Mouse (Mus musculus) limb, embryonic 14.5 days (tissue): ENCODE measurements around the gene Eps8l3. TPM values are rescaled to one million over a fixed set of nuclear protein-coding genes. Genes with fewer than 3 reads are reported as not detected.

Experiments used
- ATAC-seq: fragments of 200-750 bp; cut with Nextera tagmentation; 2 replicates; pipeline ENCODE4 v1.8.0; 2017; ENCODE audit warnings: low read depth, moderate number of reproducible peaks, moderate TSS enrichment; ENCODE audit not compliant: low FRiP score
- DNase-seq: peaks from one replicate; pipeline ENCODE4 v3.0.0-alpha.2; 2015; ENCODE audit warnings: low spot score
- H3K27ac ChIP-seq: fragments of 300-500 bp; sonication (generic); replicated peaks from 2 replicates; pipeline ENCODE4 v1.5.1; 2014; ENCODE audit warnings: low read depth, mild to moderate bottlenecking, low read length, moderate library complexity, mixed read lengths
- H3K27me3 ChIP-seq: fragments of 300-500 bp; sonication (generic); 2 replicates; pipeline ENCODE4 v1.6.1; 2014; ENCODE audit warnings: low read length, mixed read lengths; ENCODE audit not compliant: control insufficient read depth, insufficient read depth
- H3K36me3 ChIP-seq: fragments of 300-500 bp; sonication (generic); 2 replicates; pipeline ENCODE4 v1.6.1; 2014; ENCODE audit warnings: mild to moderate bottlenecking, low read length, moderate library complexity, mixed read lengths; ENCODE audit not compliant: control insufficient read depth, insufficient read depth
- H3K4me1 ChIP-seq: fragments of 300-500 bp; sonication (generic); 2 replicates; pipeline ENCODE4 v1.6.1; 2014; ENCODE audit warnings: antibody characterized with exemption, low read length, mixed read lengths; ENCODE audit not compliant: control insufficient read depth, insufficient read depth
- H3K4me2 ChIP-seq: fragments of 300-500 bp; sonication (generic); replicated peaks from 2 replicates; pipeline ENCODE4 v1.6.1; 2014; ENCODE audit warnings: low read depth, mild to moderate bottlenecking, low read length, moderate library complexity; ENCODE audit not compliant: severe bottlenecking
- H3K4me3 ChIP-seq: fragments of 300-500 bp; sonication (generic); replicated peaks from 2 replicates; pipeline ENCODE4 v1.5.1; 2014; ENCODE audit warnings: low read length
- H3K9ac ChIP-seq: fragments of 300-500 bp; sonication (generic); 2 replicates; pipeline ENCODE4 v1.6.1; 2014; ENCODE audit warnings: mild to moderate bottlenecking, low read depth, low read length, moderate library complexity; ENCODE audit not compliant: severe bottlenecking
- H3K9me3 ChIP-seq: fragments of 300-500 bp; sonication (generic); 2 replicates; pipeline ENCODE4 v1.6.1; 2016; ENCODE audit warnings: low read length; ENCODE audit not compliant: control insufficient read depth
- POLR2A ChIP-seq: fragments of 200-500 bp; IDR thresholded peaks from 2 replicates; pipeline ENCODE4 v1.8.0; 2012; ENCODE audit warnings: inconsistent platforms, mild to moderate bottlenecking, moderate library complexity, borderline replicate concordance; ENCODE audit not compliant: insufficient read depth, insufficient read length; ENCODE audit errors: extremely low read depth
- WGBS: fragments of 180-500 bp; shearing (Covaris S2); extraction: QIAGEN DNeasy Blood & Tissue Kit; methylation state at CpG from one replicate; pipeline ENCODE4 v1.1.7; 2014; 5-methylcytosine and 5-hydroxymethylcytosine counted together
- polyA plus RNA-seq, 2 experiments: library from polyadenylated mRNA; depleted of rRNA in 1 of 2; stranded (reverse) in 1 of 2; unstranded in 1 of 2; fragments of >200 nt; fragmentation: Nextera tagmentation in 1 of 2; extraction: Ambion mirVana in 1 of 2; gene quantifications; 2 replicates each; pipeline versions ENCODE4 v1.2.1 to v1.2.3; 2012 to 2014

Eps8l3 gene
- polyA plus RNA-seq, 2 experiments, result 0.09 TPM; not detected in 1

DNA sequence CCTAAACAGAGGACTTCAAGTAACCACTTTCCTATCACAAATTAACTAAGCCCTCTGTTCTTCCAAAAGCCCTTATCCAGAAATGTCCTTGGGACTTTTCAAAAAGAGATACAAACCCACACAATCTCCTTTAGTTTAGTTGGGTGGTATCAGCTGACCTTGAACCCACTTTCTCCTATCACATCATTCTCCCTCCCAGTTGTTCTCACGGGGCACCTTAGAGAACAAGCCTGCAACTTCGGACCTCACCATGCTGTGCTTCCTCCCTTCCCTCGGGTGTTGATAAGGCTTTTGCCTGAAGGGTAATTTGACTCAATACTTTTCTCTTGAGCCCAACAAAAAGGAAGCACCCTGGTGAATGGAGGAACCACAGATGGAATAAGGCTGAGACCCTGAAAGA is 58.9 kb downstream of the Eps8l3 start:
- ATAC-seq, result no peak
- WGBS, result 58% methylated on average over 3 of the region's 3 CpGs

DNA sequence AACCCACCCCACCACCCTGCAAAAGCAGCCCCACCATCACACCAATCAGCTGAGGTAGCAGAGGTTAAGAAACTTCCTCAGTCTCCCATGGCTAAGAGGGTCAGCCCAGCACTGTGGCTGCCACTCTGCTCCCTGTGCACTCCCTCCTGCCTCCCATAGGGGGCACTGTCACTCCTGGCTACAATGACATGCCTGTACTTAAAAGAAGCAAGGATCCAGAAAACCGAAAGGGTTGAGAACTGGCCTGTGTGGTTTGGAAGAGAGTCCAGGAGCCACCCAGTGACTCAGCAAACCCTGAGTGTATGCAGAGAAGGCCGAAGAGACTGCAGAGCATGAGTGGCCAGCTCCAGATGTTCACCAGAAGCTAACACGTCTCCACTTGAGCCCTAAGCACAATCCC is 62.4 kb downstream of the Eps8l3 start:
- no peak for TF ChIP-seq POLR2A
- Histone ChIP-seq H3K4me3 (no peak overlapping the region), H3K9ac (no peak overlapping the region), H3K4me1 (peaks cover 5% of the 10 kb centered on the region), H3K36me3 (no peaks in the 10 kb centered on the region), H3K27me3 (no peaks in the 10 kb centered on the region), H3K4me2 (no peak overlapping the region), H3K27ac (no peak overlapping the region), H3K9me3 (no peaks in the 10 kb centered on the region)
- 34% methylated on average over 3 of the region's 3 CpGs for WGBS
- ATAC-seq, result no peak
- DNase-seq, result peak; percentile 22

More for the DNA sequence above, 58.9 kb downstream of the Eps8l3 start:
- TF ChIP-seq POLR2A, result no peak
- DNase-seq, result no peak
- H3K9ac ChIP-seq, result no peak overlapping the region
- no peaks in the 10 kb centered on the region for H3K9me3 ChIP-seq
- H3K4me3 ChIP-seq, result no peak overlapping the region
- peaks cover 4% of the 10 kb centered on the region; the same call in 1 of the 2 replicates for H3K4me1 ChIP-seq
- no peaks in the 10 kb centered on the region for H3K27me3 ChIP-seq
- H3K36me3 ChIP-seq, result no peaks in the 10 kb centered on the region
- no peak overlapping the region for H3K4me2 ChIP-seq
- H3K27ac ChIP-seq, result no peak overlapping the region

DNA sequence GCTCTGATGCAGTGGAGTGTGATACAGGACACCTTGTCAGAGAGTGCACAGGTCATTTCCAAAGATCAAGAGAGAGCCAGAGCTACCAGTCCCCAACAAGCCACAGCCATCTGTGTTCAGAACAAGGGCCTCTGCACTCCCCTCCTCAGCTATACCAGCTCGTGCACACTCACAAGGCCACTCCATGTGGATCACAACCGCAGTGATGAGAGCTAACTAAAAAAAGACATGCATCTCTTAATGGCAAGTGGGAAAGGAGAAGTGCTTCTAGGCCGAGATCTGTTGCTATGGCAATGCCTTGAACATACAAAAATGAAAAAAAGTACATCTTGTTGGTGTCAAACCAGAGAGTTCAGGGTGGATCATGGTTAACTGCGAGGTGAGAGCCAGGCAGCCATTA is 62.8 kb downstream of the Eps8l3 start:
- DNase-seq (no peak), ATAC-seq (no peak)
- no peak overlapping the region for H3K27ac ChIP-seq
- 85% methylated on average over 4 of the region's 4 CpGs for WGBS
- H3K4me1 ChIP-seq, result peaks cover 5% of the 10 kb centered on the region
- TF ChIP-seq POLR2A, result no peak
- no peaks in the 10 kb centered on the region for H3K9me3 ChIP-seq
- H3K27me3 ChIP-seq, result no peaks in the 10 kb centered on the region
- H3K4me3 ChIP-seq, result no peak overlapping the region
- H3K36me3 ChIP-seq, result no peaks in the 10 kb centered on the region
- no peak overlapping the region for H3K9ac ChIP-seq
- no peak overlapping the region for H3K4me2 ChIP-seq

DNA sequence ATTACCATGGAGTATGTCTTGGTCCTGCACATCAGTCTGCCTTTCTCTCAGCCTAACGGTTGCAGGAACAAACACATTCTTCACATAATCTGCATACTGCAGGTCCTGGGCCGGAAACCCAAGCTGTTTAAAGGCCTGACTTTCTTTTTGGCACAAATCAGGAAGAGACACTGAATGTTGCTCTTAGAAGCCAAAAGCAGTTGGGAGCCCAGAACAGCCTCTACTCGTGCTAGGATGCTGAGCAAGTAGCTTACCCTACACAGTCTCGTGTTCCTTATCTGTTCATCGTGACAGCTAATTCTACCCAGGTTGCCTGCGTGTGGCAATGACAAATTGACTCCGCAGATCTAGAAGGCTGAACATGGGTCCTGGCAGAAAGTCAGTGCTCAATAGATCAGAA is 63.5 kb downstream of the Eps8l3 start:
- Histone ChIP-seq H3K27me3 (no peaks in the 10 kb centered on the region), H3K27ac (no peak overlapping the region), H3K36me3 (no peaks in the 10 kb centered on the region), H3K4me1 (peaks cover 5% of the 10 kb centered on the region), H3K4me3 (no peak overlapping the region), H3K4me2 (no peak overlapping the region), H3K9me3 (no peaks in the 10 kb centered on the region), H3K9ac (no peak overlapping the region)
- no peak for TF ChIP-seq POLR2A
- DNase-seq (no peak), ATAC-seq (no peak)
- WGBS, result 66% methylated on average over 7 of the region's 7 CpGs

DNA sequence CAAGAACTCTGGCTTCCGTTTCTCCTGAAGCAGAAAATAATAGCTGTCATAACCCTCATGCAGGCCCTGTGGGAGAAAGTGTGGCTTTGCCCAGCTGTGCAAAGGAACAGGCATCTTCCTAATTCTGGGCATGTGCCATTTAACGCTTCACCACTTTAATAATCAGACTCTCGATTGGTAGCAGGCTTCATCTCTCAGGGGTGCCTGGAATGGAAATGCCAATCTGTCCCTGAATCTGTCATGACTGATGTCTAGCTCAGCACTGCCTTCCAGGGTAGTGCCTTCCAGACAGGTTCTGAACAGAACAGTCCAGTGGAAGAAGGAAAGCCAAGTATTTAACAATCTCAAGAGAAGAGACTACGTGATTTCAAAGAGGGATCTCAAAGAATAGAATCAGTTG is 64.2 kb downstream of the Eps8l3 start:
- TF ChIP-seq POLR2A, result no peak
- DNase-seq (no peak), ATAC-seq (no peak)
- H3K4me2 ChIP-seq, result no peak overlapping the region
- H3K36me3 ChIP-seq, result no peaks in the 10 kb centered on the region
- H3K27ac ChIP-seq, result no peak overlapping the region
- no peak overlapping the region for H3K9ac ChIP-seq
- WGBS, result 73% methylated on average over 4 of the region's 4 CpGs
- peaks cover 5% of the 10 kb centered on the region for H3K4me1 ChIP-seq
- H3K27me3 ChIP-seq, result no peaks in the 10 kb centered on the region
- no peaks in the 10 kb centered on the region for H3K9me3 ChIP-seq
- no peak overlapping the region for H3K4me3 ChIP-seq

Other genes with a start within 250 kb of the Eps8l3 start
- gene Gm10961, start 245.9 kb upstream of the Eps8l3 start, polyA plus RNA-seq (2012; rRNA removed), result not detected in 2 replicates
- not detected in 2 replicates for gene Gm10961, start 245.9 kb upstream of the Eps8l3 start, polyA plus RNA-seq (2014; fragmentation: Nextera tagmentation; extraction: Ambion mirVana)
- 74.1 and 78.5 TPM in 2 replicates for gene Strip1, start 245.5 kb upstream of the Eps8l3 start, polyA plus RNA-seq (2012; rRNA removed)
- gene Strip1, start 245.5 kb upstream of the Eps8l3 start, polyA plus RNA-seq (2014; fragmentation: Nextera tagmentation; extraction: Ambion mirVana), result 59.7 and 71.9 TPM in 2 replicates
- 142 and 143 TPM in 2 replicates for gene Ahcyl1, start 180.7 kb upstream of the Eps8l3 start, polyA plus RNA-seq (2012; rRNA removed)
- 97.1 and 110 TPM in 2 replicates for gene Ahcyl1, start 180.7 kb upstream of the Eps8l3 start, polyA plus RNA-seq (2014; fragmentation: Nextera tagmentation; extraction: Ambion mirVana)
- gene Csf1, start 116.8 kb upstream of the Eps8l3 start, polyA plus RNA-seq (2012; rRNA removed), result 14.9 and 16.3 TPM in 2 replicates
- 12.7 and 13.6 TPM in 2 replicates for gene Csf1, start 116.8 kb upstream of the Eps8l3 start, polyA plus RNA-seq (2014; fragmentation: Nextera tagmentation; extraction: Ambion mirVana)
- gene Gstm5, start 18.6 kb downstream of the Eps8l3 start, polyA plus RNA-seq (2012; rRNA removed), result 135 and 154 TPM in 2 replicates
- 214 and 228 TPM in 2 replicates for gene Gstm5, start 18.6 kb downstream of the Eps8l3 start, polyA plus RNA-seq (2014; fragmentation: Nextera tagmentation; extraction: Ambion mirVana)
- 17.5 and 19.2 TPM in 2 replicates for gene Gstm7, start 54.6 kb downstream of the Eps8l3 start, polyA plus RNA-seq (2012; rRNA removed)
- 19.8 and 25.7 TPM in 2 replicates for gene Gstm7, start 54.6 kb downstream of the Eps8l3 start, polyA plus RNA-seq (2014; fragmentation: Nextera tagmentation; extraction: Ambion mirVana)
- gene Gstm6, start 66.5 kb downstream of the Eps8l3 start, polyA plus RNA-seq (2012; rRNA removed), result 7.3 and 7.6 TPM in 2 replicates
- gene Gstm6, start 66.5 kb downstream of the Eps8l3 start, polyA plus RNA-seq (2014; fragmentation: Nextera tagmentation; extraction: Ambion mirVana), result 9.5 and 13.0 TPM in 2 replicates
- not detected in 2 replicates for gene Gstm3, start 92.1 kb downstream of the Eps8l3 start, polyA plus RNA-seq (2012; rRNA removed)
- gene Gstm3, start 92.1 kb downstream of the Eps8l3 start, polyA plus RNA-seq (2014; fragmentation: Nextera tagmentation; extraction: Ambion mirVana), result not detected in 2 replicates
- 44.0 and 51.0 TPM in 2 replicates for gene Gstm2, start 109.2 kb downstream of the Eps8l3 start, polyA plus RNA-seq (2012; rRNA removed)
- 56.7 and 61.0 TPM in 2 replicates for gene Gstm2, start 109.2 kb downstream of the Eps8l3 start, polyA plus RNA-seq (2014; fragmentation: Nextera tagmentation; extraction: Ambion mirVana)
- gene Gstm1, start 140.7 kb downstream of the Eps8l3 start, polyA plus RNA-seq (2012; rRNA removed), result 31.6 and 43.9 TPM in 2 replicates
- gene Gstm1, start 140.7 kb downstream of the Eps8l3 start, polyA plus RNA-seq (2014; fragmentation: Nextera tagmentation; extraction: Ambion mirVana), result 56.0 and 59.3 TPM in 2 replicates
- 14.4 and 14.5 TPM in 2 replicates for gene Gstm4, start 167.7 kb downstream of the Eps8l3 start, polyA plus RNA-seq (2012; rRNA removed)
- gene Gstm4, start 167.7 kb downstream of the Eps8l3 start, polyA plus RNA-seq (2014; fragmentation: Nextera tagmentation; extraction: Ambion mirVana), result 14.4 and 16.2 TPM in 2 replicates
- 116 and 161 TPM in 2 replicates for gene Ampd2, start 209.4 kb downstream of the Eps8l3 start, polyA plus RNA-seq (2012; rRNA removed)
- gene Ampd2, start 209.4 kb downstream of the Eps8l3 start, polyA plus RNA-seq (2014; fragmentation: Nextera tagmentation; extraction: Ambion mirVana), result 35.8 and 38.7 TPM in 2 replicates
- gene Gnat2, start 215.6 kb downstream of the Eps8l3 start, polyA plus RNA-seq (2012; rRNA removed), result 0.70 and 0.88 TPM in 2 replicates
- gene Gnat2, start 215.6 kb downstream of the Eps8l3 start, polyA plus RNA-seq (2014; fragmentation: Nextera tagmentation; extraction: Ambion mirVana), result 0.70 and 0.91 TPM in 2 replicates